Mouse (Mus musculus): ENCODE measurements around the gene Kcnip2.

The Kcnip2 gene

GRCm38 (mm10) chr19:45780350-45780915, 35.4 kb downstream of the Kcnip2 start:
- no peak for DNase-seq

GRCm38 (mm10) chr19:45775486-45775885, 40.4 kb downstream of the Kcnip2 start:
- DNase-seq = no peak

GRCm38 (mm10) chr19:45771501-45771900, 44.4 kb downstream of the Kcnip2 start:
- DNase-seq = no peak

- DNase-seq = no peak
These were observed 55.1 kb downstream of the Kcnip2 start for GRCm38 (mm10) chr19:45760810-45761209.

- no peak for DNase-seq
These were observed 57.2 kb downstream of the Kcnip2 start for GRCm38 (mm10) chr19:45758671-45759070.

GRCm38 (mm10) chr19:45753551-45753950, 62.3 kb downstream of the Kcnip2 start:
- no peak for DNase-seq

GRCm38 (mm10) chr19:45751881-45752280, 64.0 kb downstream of the Kcnip2 start:
- DNase-seq = no peak

GRCm38 (mm10) chr19:45749243-45750043, 66.4 kb downstream of the Kcnip2 start, which contains the start of gene Npm3:
Gene Npm3, minus strand, starts transcription at chr19:45749591.
- peak; percentile 88 for DNase-seq

- DNase-seq = peak; percentile 70
These were observed 67.1 kb downstream of the Kcnip2 start for GRCm38 (mm10) chr19:45748691-45749242.

- no peak for DNase-seq
These were observed 67.7 kb downstream of the Kcnip2 start for GRCm38 (mm10) chr19:45748206-45748605.

- DNase-seq = peak; percentile 90
These were observed 68.6 kb downstream of the Kcnip2 start for GRCm38 (mm10) chr19:45747028-45747867.

- DNase-seq = peak; percentile 83
These were observed 69.5 kb downstream of the Kcnip2 start for GRCm38 (mm10) chr19:45746153-45747020.

GRCm38 (mm10) chr19:45745344-45746152, 70.3 kb downstream of the Kcnip2 start:
- no peak for DNase-seq

GRCm38 (mm10) chr19:45743619-45744018, 72.2 kb downstream of the Kcnip2 start:
- no peak for DNase-seq

GRCm38 (mm10) chr19:45742984-45743575, 72.8 kb downstream of the Kcnip2 start:
- DNase-seq = no peak

GRCm38 (mm10) chr19:45742218-45742983, 73.5 kb downstream of the Kcnip2 start, which contains the start of gene Fgf8:
Gene Fgf8, minus strand, starts transcription at chr19:45742915.
- DNase-seq = no peak
